Mouse (Mus musculus): ENCODE data around the gene Amdhd1. TPM values are rescaled to one million over a fixed set of nuclear protein-coding genes. Genes with fewer than 3 reads are reported as not detected.

The Amdhd1 gene
- total and polyA plus RNA-seq, 3 experiments: 0.06 TPM; not detected in 2

GRCm38 (mm10) chr10:93485055-93485691 is 54.7 kb downstream of the Amdhd1 start:
- 85% methylated on average over 8 of the region's 8 CpGs for WGBS
- Histone ChIP-seq H3K79me2 (replicated peaks; ENCODE audit: control insufficient read depth, insufficient read depth, low read length) (no peaks in the 10 kb centered on the region), H3K27me3 (ENCODE audit: control insufficient read depth, insufficient read depth, low read length) (no peaks in the 10 kb centered on the region), H3K4me3 (no peak overlapping the region), H3K4me1 (ENCODE audit: control insufficient read depth, insufficient read depth, low read length) (no peaks in the 10 kb centered on the region; the same call in 1 of the 2 replicates), H3K9ac (ENCODE audit: low read depth, low read length) (no peak overlapping the region), H3K36me3 (ENCODE audit: control insufficient read depth, insufficient read depth, low read length) (no peaks in the 10 kb centered on the region; the same call in 1 of the 2 replicates), H3K27ac (no peak overlapping the region)
- no peak for TF ChIP-seq POLR2A (IDR thresholded peaks at IDR 0.05; ENCODE audit: insufficient read depth, low read depth, low read length)
- TF ChIP-seq CTCF (IDR thresholded peaks at IDR 0.05): peak; percentile 64
- intact Hi-C loops (cut with DNase I): loop anchor here (5.0 to 10.0 kb wide), 2 partner anchors 62 to 90 kb away; no protein-coding TSS in a partner anchor
- peak in 1 of 2 experiments; percentile 34 for DNase-seq

DNA sequence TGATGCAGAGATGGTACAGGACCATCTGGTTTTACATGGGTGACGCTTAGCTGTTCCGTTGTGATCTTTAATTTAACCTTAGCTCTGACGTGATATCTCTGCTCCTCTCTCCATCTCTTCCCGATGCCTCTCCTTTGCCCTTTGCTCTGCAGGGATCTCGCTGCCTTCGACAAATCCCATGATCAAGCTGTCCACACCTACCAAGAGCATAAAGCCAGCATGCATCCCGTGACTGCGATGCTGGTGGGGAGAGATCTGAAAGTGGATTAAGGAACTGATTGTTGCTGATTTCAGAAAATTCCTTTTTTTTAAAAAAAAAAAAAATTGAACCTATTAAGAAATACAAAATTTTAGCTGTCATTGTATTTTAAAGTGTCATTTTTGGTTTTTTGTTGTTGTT is 55.3 kb downstream of the Amdhd1 start:
- peak in 1 of 2 experiments; percentile 21 for DNase-seq

More for the DNA sequence above, 55.3 kb downstream of the Amdhd1 start:
- TF ChIP-seq POLR2A (IDR thresholded peaks at IDR 0.05; ENCODE audit: insufficient read depth, low read depth, low read length): no peak
- no peak for TF ChIP-seq EP300 (IDR thresholded peaks at IDR 0.05; ENCODE audit: insufficient read depth, low read depth, low read length)
- no peak for TF ChIP-seq CTCF (IDR thresholded peaks at IDR 0.05)
- Histone ChIP-seq H3K27me3 (ENCODE audit: control insufficient read depth, insufficient read depth, low read length) (no peaks in the 10 kb centered on the region), H3K9ac (ENCODE audit: low read depth, low read length) (no peak overlapping the region), H3K36me3 (ENCODE audit: control insufficient read depth, insufficient read depth, low read length) (no peaks in the 10 kb centered on the region; the same call in 1 of the 2 replicates), H3K79me2 (replicated peaks; ENCODE audit: control insufficient read depth, insufficient read depth, low read length) (no peaks in the 10 kb centered on the region), H3K4me3 (no peak overlapping the region), H3K27ac (no peak overlapping the region), H3K4me1 (ENCODE audit: control insufficient read depth, insufficient read depth, low read length) (no peaks in the 10 kb centered on the region; the same call in 1 of the 2 replicates)
- WGBS: 79% methylated on average over 8 of the region's 8 CpGs
- intact Hi-C loops (cut with DNase I): loop anchor here (10.0 kb wide), 1 partner anchor 90 kb away; no protein-coding TSS in a partner anchor

Other genes starting within 250 kb of the Amdhd1 start
- gene Elk3, start 228.9 kb downstream of the Amdhd1 start, total RNA-seq (2021): 10 to 100 TPM; 33.8 to 39.4 TPM
- gene Elk3, start 228.9 kb downstream of the Amdhd1 start, polyA plus RNA-seq (2012; rRNA removed): 31.9 and 32.1 TPM in 2 replicates
- 10 to 100 TPM; 31.1 to 36.1 TPM for gene Lta4h, start 86.6 kb downstream of the Amdhd1 start, total RNA-seq (2021)
- 25.5 and 30.5 TPM in 2 replicates for gene Lta4h, start 86.6 kb downstream of the Amdhd1 start, polyA plus RNA-seq (2012; rRNA removed)
- gene Hal, start 51.3 kb downstream of the Amdhd1 start, total RNA-seq (2021): under 1 TPM; 0.18 to 0.20 TPM
- gene Hal, start 51.3 kb downstream of the Amdhd1 start, polyA plus RNA-seq (2012; rRNA removed): 0.04 and 0.35 TPM in 2 replicates
- not detected for gene Ccdc38, start 599 bp upstream of the Amdhd1 start, total RNA-seq (2021)
- not detected in 2 replicates for gene Ccdc38, start 599 bp upstream of the Amdhd1 start, polyA plus RNA-seq (2012; rRNA removed)
- 10 to 100 TPM in 1 of 2 experiments, 1 to 10 TPM in 1; 9.6 to 11.3 TPM for gene Snrpf, start 49.7 kb upstream of the Amdhd1 start, total RNA-seq (2021)
- 17.7 and 20.5 TPM in 2 replicates for gene Snrpf, start 49.7 kb upstream of the Amdhd1 start, polyA plus RNA-seq (2012; rRNA removed)
- gene Ntn4, start 100.6 kb upstream of the Amdhd1 start, total RNA-seq (2021): 10 to 100 TPM; 14.0 to 14.9 TPM
- 7.4 and 11.5 TPM in 2 replicates for gene Ntn4, start 100.6 kb upstream of the Amdhd1 start, polyA plus RNA-seq (2012; rRNA removed)

Data from heart, adult 2 months (tissue).